Mouse (Mus musculus) CD4-positive, CD25-positive, alpha-beta regulatory T cell, adult 2 months (primary cell): ENCODE results near the gene Hoxb5.

Source experiments
- DNase-seq: peaks from one replicate; pipeline ENCODE4 v3.0.0-alpha.2; 2012; ENCODE audit warnings: low read depth, low spot score

Hoxb5 gene

GRCm38 (mm10) chr11:96302381-96303150, 570 bp upstream of the Hoxb5 start:
- no peak for DNase-seq

- no peak for DNase-seq
These were observed 1.5 kb downstream of the Hoxb5 start for GRCm38 (mm10) chr11:96304381-96305195.

- DNase-seq: no peak
These were observed 2.5 kb downstream of the Hoxb5 start for GRCm38 (mm10) chr11:96305505-96306182.

GRCm38 (mm10) chr11:96306183-96306907, 3.2 kb downstream of the Hoxb5 start:
- DNase-seq: no peak

- no peak for DNase-seq
These were observed 3.8 kb downstream of the Hoxb5 start for GRCm38 (mm10) chr11:96306908-96307269.

GRCm38 (mm10) chr11:96308763-96309162, 5.6 kb downstream of the Hoxb5 start:
- DNase-seq: no peak

GRCm38 (mm10) chr11:96309288-96309687, 6.2 kb downstream of the Hoxb5 start:
- DNase-seq: no peak

- DNase-seq: no peak
These were observed 7.2 kb downstream of the Hoxb5 start for GRCm38 (mm10) chr11:96310183-96310938.

- no peak for DNase-seq
These were observed 8.0 kb downstream of the Hoxb5 start for GRCm38 (mm10) chr11:96311097-96311496.

- DNase-seq: peak; percentile 77
These were observed 8.6 kb downstream of the Hoxb5 start for GRCm38 (mm10) chr11:96311520-96312417.

- DNase-seq: no peak
These were observed 10.0 kb downstream of the Hoxb5 start for GRCm38 (mm10) chr11:96313134-96313533.

- no peak for DNase-seq
These were observed 10.8 kb downstream of the Hoxb5 start for GRCm38 (mm10) chr11:96313806-96314428.

GRCm38 (mm10) chr11:96314671-96315343, 11.7 kb downstream of the Hoxb5 start:
- DNase-seq: peak; percentile 49

GRCm38 (mm10) chr11:96315344-96315681, 12.2 kb downstream of the Hoxb5 start:
- no peak for DNase-seq

- DNase-seq: no peak
These were observed 13.8 kb downstream of the Hoxb5 start for GRCm38 (mm10) chr11:96316696-96317607.

GRCm38 (mm10) chr11:96317608-96318367, 14.7 kb downstream of the Hoxb5 start, which contains the start of gene Hoxb4:
Gene Hoxb4, plus strand, starts transcription at chr11:96318267.
- DNase-seq: peak; percentile 31
